Mouse (Mus musculus) kidney, postnatal 36 days (tissue): ENCODE measurements around the gene Robo4.

Experiments used
- DNase-seq, 2 experiments: peaks; one replicate each; pipeline ENCODE4 v3.0.0; 2021 to 2022; ENCODE audit warnings: mixed read lengths in 2 of 2

Robo4 gene

GRCm38 (mm10) chr9:37454991-37455390, 53.3 kb downstream of the Robo4 start:
- no peak for DNase-seq

DNA sequence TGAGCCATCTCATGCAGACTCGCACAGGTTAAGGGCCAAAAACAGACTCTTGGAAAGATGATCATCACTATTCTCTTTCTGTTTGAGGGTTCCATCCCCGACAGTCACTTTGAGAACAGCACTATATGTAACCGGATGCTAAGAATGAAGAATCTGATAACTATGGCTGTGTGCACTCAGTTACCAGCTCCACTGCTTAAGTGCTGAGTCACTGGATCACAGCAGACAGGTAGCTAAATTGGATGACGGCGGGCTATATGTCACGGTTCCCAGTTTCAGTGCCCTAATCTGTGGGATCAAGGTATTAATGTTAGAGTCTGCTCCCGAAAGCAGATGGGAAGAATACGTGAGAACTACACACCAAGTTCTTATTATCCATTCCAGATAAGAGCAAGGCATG, 54.2 kb downstream of the Robo4 start:
- DNase-seq = no peak

DNA sequence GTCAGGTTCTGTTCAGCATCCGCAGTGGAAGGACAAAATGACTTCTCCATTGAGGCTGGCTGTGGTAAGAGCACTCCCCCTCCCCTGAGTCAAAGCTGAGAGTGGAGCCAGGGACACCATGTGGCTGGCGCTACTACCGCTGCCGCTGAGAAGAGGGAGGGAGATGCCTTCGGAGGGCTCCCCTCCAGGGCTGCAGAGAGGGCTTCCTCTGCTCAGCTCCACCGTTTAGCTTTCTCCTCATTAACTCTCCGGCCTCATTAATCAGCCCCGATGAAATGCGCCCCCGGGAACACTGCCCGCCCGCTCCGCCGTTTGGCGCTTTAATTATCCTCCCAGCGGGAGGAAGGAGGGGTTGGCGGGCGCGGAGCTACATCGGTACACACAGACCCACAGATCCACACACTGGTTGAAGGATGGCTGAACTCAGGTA, 54.8 kb downstream of the Robo4 start:
- DNase-seq = peak in 1 of 2 experiments; percentile 30

GRCm38 (mm10) chr9:37457151-37457550, 55.5 kb downstream of the Robo4 start:
- DNase-seq = no peak

DNA sequence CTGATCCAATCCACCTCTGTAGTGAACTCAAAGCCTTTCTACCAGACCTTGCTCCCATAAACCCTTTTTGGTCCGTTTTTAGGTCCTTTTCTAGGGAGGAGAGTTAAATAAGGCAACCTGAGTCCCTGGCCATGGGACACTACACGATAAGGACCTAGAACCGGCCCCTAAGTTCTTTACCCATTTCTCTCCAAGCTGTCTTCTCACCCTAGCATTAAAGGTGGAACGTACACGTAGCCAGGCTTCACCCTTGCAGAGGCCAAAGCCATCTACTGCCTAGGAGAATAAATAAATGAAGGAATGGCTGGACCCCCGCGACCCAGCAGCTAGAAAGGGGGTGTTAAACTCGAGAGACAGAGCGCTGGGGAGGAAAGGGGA, 58.0 kb downstream of the Robo4 start:
- DNase-seq = no peak

DNA sequence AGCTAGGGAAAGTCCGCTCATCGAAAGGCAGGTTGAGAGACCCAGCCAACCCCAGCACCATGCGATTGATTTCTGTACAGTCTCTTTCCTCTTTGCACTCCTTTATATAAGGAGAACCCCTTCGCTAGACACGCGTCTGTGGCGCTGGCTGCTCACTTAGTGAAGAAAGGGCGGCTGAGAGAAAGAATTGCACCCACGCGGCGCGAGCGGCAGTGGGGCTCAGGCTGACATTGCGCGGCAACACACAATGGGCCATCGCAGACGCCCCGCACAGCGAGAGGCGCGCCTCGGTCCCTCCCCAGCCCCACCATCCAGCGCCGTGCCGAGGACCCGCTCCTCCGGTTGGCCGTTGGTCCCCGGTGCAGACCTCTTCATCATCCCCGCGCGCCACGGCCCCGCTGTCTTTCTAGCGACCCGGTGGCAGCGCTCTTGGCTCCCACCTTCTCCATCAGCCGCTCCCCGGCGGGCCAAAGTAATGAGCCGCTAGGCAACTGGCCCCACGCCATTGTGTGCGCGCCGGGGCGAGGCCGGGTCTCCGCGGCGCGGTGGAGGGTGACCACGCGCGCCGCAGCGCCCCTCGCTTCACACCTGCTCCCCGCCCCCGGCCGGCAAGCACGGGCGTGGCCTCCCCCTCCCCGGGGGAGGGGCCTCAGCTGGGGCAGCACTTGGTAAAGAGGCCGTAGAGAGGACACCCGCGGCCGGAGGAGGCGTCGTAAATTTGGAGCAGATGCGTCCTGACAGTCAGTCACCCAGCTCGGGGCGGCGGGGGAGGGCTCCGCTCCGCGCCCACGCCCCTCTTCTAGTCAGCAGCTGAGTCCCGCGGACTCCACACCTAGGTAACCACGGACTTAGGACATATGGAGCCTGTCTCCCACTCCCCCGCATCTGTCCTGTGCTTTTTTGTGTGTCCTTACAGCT, 58.6 kb downstream of the Robo4 start:
- DNase-seq = peak; percentile 11 to 60

GRCm38 (mm10) chr9:37460961-37461340, 59.3 kb downstream of the Robo4 start:
- DNase-seq = no peak

GRCm38 (mm10) chr9:37461571-37461970, 59.9 kb downstream of the Robo4 start:
- no peak for DNase-seq

GRCm38 (mm10) chr9:37462764-37463163, 61.1 kb downstream of the Robo4 start:
- peak; percentile 63 to 77 for DNase-seq
